Mouse (Mus musculus) ZHBTc4 (cell line): ENCODE results near the gene Rad21l.
"Not testable (repeated sequence)": the region's sequence is repeated elsewhere in the genome, so short reads cannot be mapped to it uniquely, and the experiment has no call there.

Experiments used
- DNase-seq: peaks from one replicate; pipeline ENCODE4 v3.0.0-alpha.2; 2011; ENCODE audit warnings: low read depth, low spot score

The Rad21l gene

GRCm38 (mm10) chr2:151629310-151629709, 39.0 kb downstream of the Rad21l start:
- no peak for DNase-seq

GRCm38 (mm10) chr2:151628011-151628410, 40.3 kb downstream of the Rad21l start:
- no peak for DNase-seq

- DNase-seq = no peak
Observed at GRCm38 (mm10) chr2:151626296-151626695, 42.0 kb downstream of the Rad21l start.

GRCm38 (mm10) chr2:151623776-151624175, 44.6 kb downstream of the Rad21l start:
- DNase-seq = no peak

GRCm38 (mm10) chr2:151616551-151617329, 51.6 kb downstream of the Rad21l start:
- DNase-seq = no peak

GRCm38 (mm10) chr2:151615779-151616178, 52.6 kb downstream of the Rad21l start:
- DNase-seq = not testable (repeated sequence)

GRCm38 (mm10) chr2:151609974-151610373, 58.4 kb downstream of the Rad21l start:
- no peak for DNase-seq

- DNase-seq = no peak
Observed at GRCm38 (mm10) chr2:151608435-151608834, 59.9 kb downstream of the Rad21l start.

- peak; percentile 49 for DNase-seq
Observed at GRCm38 (mm10) chr2:151605437-151605987, 62.8 kb downstream of the Rad21l start.

- DNase-seq = no peak
Observed at GRCm38 (mm10) chr2:151603630-151604029, 64.7 kb downstream of the Rad21l start.

GRCm38 (mm10) chr2:151602106-151602505, 66.2 kb downstream of the Rad21l start:
- no peak for DNase-seq

- DNase-seq = no peak
Observed at GRCm38 (mm10) chr2:151598068-151598467, 70.3 kb downstream of the Rad21l start.
